Comparison of ENCODE assay signal across 10 mouse cellular contexts in the genomic region with DNA sequence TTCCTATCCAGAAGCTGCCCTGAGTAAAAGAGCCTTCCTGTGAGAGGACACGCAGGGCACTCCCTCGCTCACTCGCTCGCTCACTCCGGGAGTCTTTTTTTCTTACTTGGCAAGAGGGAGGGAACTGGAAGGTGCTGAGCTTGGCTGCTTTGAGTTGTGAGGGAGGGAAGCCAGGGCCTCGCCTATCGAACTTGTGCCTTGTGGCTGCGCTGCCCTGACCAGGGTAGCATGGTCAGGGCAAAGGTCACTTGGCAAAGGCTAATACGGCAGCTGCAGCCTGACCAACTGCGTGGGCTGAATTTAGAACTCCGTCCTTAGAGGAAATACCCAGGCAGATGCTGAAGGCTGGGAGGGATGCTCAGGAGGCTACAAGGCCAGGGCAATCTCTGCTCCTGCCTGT. TPM values are rescaled to one million over a fixed set of nuclear protein-coding genes. Genes with fewer than 3 reads are reported as not detected.
A peak's percentile ranks its signal among the peaks of the same experiment; 100 is the strongest.
DNase-seq lines count a peak whose midpoint lies in the region; ATAC-seq lines count a peak whose summit lies in the region.
"Had no signal": no experiment of that assay in that cellular context is flagged by ENCODE, and none has a peak within 500 bp of the region (broad histone marks: within the 10 kb centered on the region; RNA-seq: fewer than 3 reads in every experiment).

No protein-coding gene starts in this region.

- DNase-seq in retina, postnatal 1 day = peak; percentile 55
- no peak for DNase-seq in retina, embryonic 14.5 days (ENCODE audit: low spot score)
- DNase-seq in gastrocnemius, postnatal 25 days = peak; percentile 50
- DNase-seq in kidney, adult 8-10 months = peak; percentile 83 to 85
- no peak for DNase-seq in layer of hippocampus, adult 8-10 months (ENCODE audit: low spot score in 2 of 2)

- no peak overlapping the region for H3K9ac ChIP-seq in lung, embryonic 15.5 days
- no peak overlapping the region for H3K9ac ChIP-seq in forebrain, embryonic 15.5 days (replicated peaks)

- H3K36me3 ChIP-seq in lung, embryonic 15.5 days = 0 out of 2 replicates have a peak, but pooled peaks cover 2% of the 10 kb centered on the region
- H3K36me3 ChIP-seq in forebrain, embryonic 15.5 days = no peaks in the 10 kb centered on the region

- peak overlapping the region; percentile 92 for H3K27ac ChIP-seq in lung, embryonic 15.5 days
- H3K27ac ChIP-seq in forebrain, embryonic 15.5 days (replicated peaks) = no peak overlapping the region

- ATAC-seq in lung, embryonic 15.5 days (ENCODE audit: borderline replicate concordance, extremely low read depth, low FRiP score, low TSS enrichment) = no peak
- ATAC-seq in forebrain, embryonic 15.5 days (replicated peaks) = no peak
- ATAC-seq in erythroid progenitor cell, adult 5-6 weeks (replicated peaks; ENCODE audit: low FRiP score, poor library complexity, severe bottlenecking) = no peak

- H3K4me1 ChIP-seq in lung, embryonic 15.5 days = peaks cover 54% of the 10 kb centered on the region
- H3K4me1 ChIP-seq in forebrain, embryonic 15.5 days = peaks cover 33% of the 10 kb centered on the region

- H3K27me3 ChIP-seq in lung, embryonic 15.5 days = no peaks in the 10 kb centered on the region
- no peaks in the 10 kb centered on the region for H3K27me3 ChIP-seq in forebrain, embryonic 15.5 days

- H3K4me3 ChIP-seq in lung, embryonic 15.5 days = no peak overlapping the region
- H3K4me3 ChIP-seq in forebrain, embryonic 15.5 days = no peak overlapping the region

- 18% methylated on average over 11 of the region's 11 CpGs for WGBS in lung, embryonic 15.5 days
- WGBS in forebrain, embryonic 15.5 days = 46% methylated on average over 11 of the region's 11 CpGs

- no peaks in the 10 kb centered on the region for H3K9me3 ChIP-seq in lung, embryonic 15.5 days
- no peaks in the 10 kb centered on the region for H3K9me3 ChIP-seq in forebrain, embryonic 15.5 days

- H3K4me2 ChIP-seq in lung, embryonic 15.5 days = peak overlapping the region; percentile 3; the same call in 1 of the 2 replicates
- H3K4me2 ChIP-seq in forebrain, embryonic 15.5 days (replicated peaks) = no peak overlapping the region

RNA-seq across cellular contexts. Expression of gene Ccnjl, which starts 21.1 kb away (rescaled TPM):
- under 1 TPM in 1 of 2 experiments, not detected in 1; 0.21 TPM for total RNA-seq in gastrocnemius, postnatal 25 days (2021)
- 22.6 and 23.3 TPM in 2 replicates for polyA plus RNA-seq in lung, embryonic 15.5 days (2015; fragmentation: Nextera tagmentation; extraction: Ambion mirVana)
- polyA plus RNA-seq in forebrain, embryonic 15.5 days (2015; fragmentation: Nextera tagmentation; extraction: Ambion mirVana) = 11.7 and 13.5 TPM in 2 replicates
- total RNA-seq in erythroid progenitor cell, adult 5-6 weeks (2015; ENCODE audit: low replicate concordance) = not detected in 2 replicates
- not detected in 2 replicates for total RNA-seq in erythroid progenitor cell, adult 5-6 weeks (2017; ENCODE audit: low replicate concordance)
- total RNA-seq in layer of hippocampus, adult 8-10 months (2022) = 10 to 100 TPM in 1 of 4 experiments, 1 to 10 TPM in 3; 7.5 to 10.4 (median 8.8) TPM
- total RNA-seq: neutrophil, adult 5-6 weeks had no signal

RNA-seq across cellular contexts. Expression of gene 4933415A04Rik, which starts 37.1 kb away (rescaled TPM):
- not detected for total RNA-seq in gastrocnemius, postnatal 25 days (2021)
- polyA plus RNA-seq in lung, embryonic 15.5 days (2015; fragmentation: Nextera tagmentation; extraction: Ambion mirVana) = 5.9 and 6.3 TPM in 2 replicates
- polyA plus RNA-seq in forebrain, embryonic 15.5 days (2015; fragmentation: Nextera tagmentation; extraction: Ambion mirVana) = 2.9 and 3.6 TPM in 2 replicates
- not detected in 2 replicates for total RNA-seq in erythroid progenitor cell, adult 5-6 weeks (2015; ENCODE audit: low replicate concordance)
- not detected in 2 replicates for total RNA-seq in erythroid progenitor cell, adult 5-6 weeks (2017; ENCODE audit: low replicate concordance)
- 1 to 10 TPM; 1.3 to 3.0 (median 2.4) TPM for total RNA-seq in layer of hippocampus, adult 8-10 months (2022)

RNA-seq across cellular contexts. Expression of gene Fabp6, which starts 51.6 kb away (rescaled TPM):
- not detected for total RNA-seq in gastrocnemius, postnatal 25 days (2021)
- not detected in 2 replicates for polyA plus RNA-seq in lung, embryonic 15.5 days (2015; fragmentation: Nextera tagmentation; extraction: Ambion mirVana)
- not detected in 2 replicates for polyA plus RNA-seq in forebrain, embryonic 15.5 days (2015; fragmentation: Nextera tagmentation; extraction: Ambion mirVana)
- total RNA-seq in erythroid progenitor cell, adult 5-6 weeks (2015; ENCODE audit: low replicate concordance) = not detected in 2 replicates
- not detected in 2 replicates for total RNA-seq in erythroid progenitor cell, adult 5-6 weeks (2017; ENCODE audit: low replicate concordance)
- not detected for total RNA-seq in layer of hippocampus, adult 8-10 months (2022)
- total RNA-seq: gastrocnemius, adult 8-10 months; neutrophil, adult 5-6 weeks had no signal

Comparison
In these comparisons a context has a peak if more than half of its experiments do, and no peak if none do; other contexts are left out.
1. DNase-seq: peak in retina, postnatal 1 day (single experiment), gastrocnemius, postnatal 25 days (single experiment) and kidney, adult 8-10 months (2 of 2); none in retina, embryonic 14.5 days (single experiment) and layer of hippocampus, adult 8-10 months (0 of 2).
2. RNA of gene Ccnjl, which starts 21.1 kb away (total RNA-seq): 7.5 to 10.4 TPM in layer of hippocampus, adult 8-10 months; 0.21 TPM in gastrocnemius, postnatal 25 days and not detected in erythroid progenitor cell, adult 5-6 weeks; every median in the first group is over 4 times any median in the second.